Mouse (Mus musculus): ENCODE measurements around the gene BC048562. TPM values are rescaled to one million over a fixed set of nuclear protein-coding genes. Genes with fewer than 3 reads are reported as not detected.

The BC048562 gene
- total RNA-seq, 1 experiment from 2014 or later = not detected

GRCm38 (mm10) chr9:108441236-108441919, 5.1 kb downstream of the BC048562 start:
- ATAC-seq (replicated peaks in 1 of 2; ENCODE audit: insufficient read depth in 1 of 2, low FRiP score in 2 of 2, low TSS enrichment in 1 of 2, low read depth in 1 of 2, poor library complexity in 2 of 2, severe bottlenecking in 2 of 2) = no peak

- peak; percentile 29 to 44; a peak in 2 of 4 replicates for ATAC-seq (replicated peaks in 1 of 2; ENCODE audit: insufficient read depth in 1 of 2, low FRiP score in 2 of 2, low TSS enrichment in 1 of 2, low read depth in 1 of 2, poor library complexity in 2 of 2, severe bottlenecking in 2 of 2)
Measured at GRCm38 (mm10) chr9:108445125-108445524, 8.8 kb downstream of the BC048562 start.

- no peak for ATAC-seq (replicated peaks in 1 of 2; ENCODE audit: insufficient read depth in 1 of 2, low FRiP score in 2 of 2, low TSS enrichment in 1 of 2, low read depth in 1 of 2, poor library complexity in 2 of 2, severe bottlenecking in 2 of 2)
Measured at GRCm38 (mm10) chr9:108449860-108450259, 13.6 kb downstream of the BC048562 start.

- no peak for ATAC-seq (replicated peaks in 1 of 2; ENCODE audit: insufficient read depth in 1 of 2, low FRiP score in 2 of 2, low TSS enrichment in 1 of 2, low read depth in 1 of 2, poor library complexity in 2 of 2, severe bottlenecking in 2 of 2)
Measured at GRCm38 (mm10) chr9:108450292-108451169, 14.2 kb downstream of the BC048562 start.

GRCm38 (mm10) chr9:108451170-108451493, 14.8 kb downstream of the BC048562 start:
- no peak for ATAC-seq (replicated peaks in 1 of 2; ENCODE audit: insufficient read depth in 1 of 2, low FRiP score in 2 of 2, low TSS enrichment in 1 of 2, low read depth in 1 of 2, poor library complexity in 2 of 2, severe bottlenecking in 2 of 2)

- no peak for ATAC-seq (replicated peaks in 1 of 2; ENCODE audit: insufficient read depth in 1 of 2, low FRiP score in 2 of 2, low TSS enrichment in 1 of 2, low read depth in 1 of 2, poor library complexity in 2 of 2, severe bottlenecking in 2 of 2)
Measured at GRCm38 (mm10) chr9:108451519-108452160, 15.4 kb downstream of the BC048562 start.

GRCm38 (mm10) chr9:108452291-108452906, 16.1 kb downstream of the BC048562 start:
- ATAC-seq (replicated peaks in 1 of 2; ENCODE audit: insufficient read depth in 1 of 2, low FRiP score in 2 of 2, low TSS enrichment in 1 of 2, low read depth in 1 of 2, poor library complexity in 2 of 2, severe bottlenecking in 2 of 2) = peak; percentile 85 to 88

- no peak; a peak in 1 of 4 replicates for ATAC-seq (replicated peaks in 1 of 2; ENCODE audit: insufficient read depth in 1 of 2, low FRiP score in 2 of 2, low TSS enrichment in 1 of 2, low read depth in 1 of 2, poor library complexity in 2 of 2, severe bottlenecking in 2 of 2)
Measured at GRCm38 (mm10) chr9:108452911-108453310, 16.6 kb downstream of the BC048562 start.

GRCm38 (mm10) chr9:108453458-108453857, 17.2 kb downstream of the BC048562 start:
- no peak for ATAC-seq (replicated peaks in 1 of 2; ENCODE audit: insufficient read depth in 1 of 2, low FRiP score in 2 of 2, low TSS enrichment in 1 of 2, low read depth in 1 of 2, poor library complexity in 2 of 2, severe bottlenecking in 2 of 2)

- ATAC-seq (replicated peaks in 1 of 2; ENCODE audit: insufficient read depth in 1 of 2, low FRiP score in 2 of 2, low TSS enrichment in 1 of 2, low read depth in 1 of 2, poor library complexity in 2 of 2, severe bottlenecking in 2 of 2) = no peak
Measured at GRCm38 (mm10) chr9:108454429-108454828, 18.1 kb downstream of the BC048562 start.

GRCm38 (mm10) chr9:108455747-108456571, 19.7 kb downstream of the BC048562 start:
- no peak for ATAC-seq (replicated peaks in 1 of 2; ENCODE audit: insufficient read depth in 1 of 2, low FRiP score in 2 of 2, low TSS enrichment in 1 of 2, low read depth in 1 of 2, poor library complexity in 2 of 2, severe bottlenecking in 2 of 2)

- ATAC-seq (replicated peaks in 1 of 2; ENCODE audit: insufficient read depth in 1 of 2, low FRiP score in 2 of 2, low TSS enrichment in 1 of 2, low read depth in 1 of 2, poor library complexity in 2 of 2, severe bottlenecking in 2 of 2) = no peak
Measured at GRCm38 (mm10) chr9:108456953-108457352, 20.7 kb downstream of the BC048562 start.

GRCm38 (mm10) chr9:108459939-108460318, 23.6 kb downstream of the BC048562 start:
- 0 out of 4 replicates have a peak, but pooled peaks have one; percentile 13 to 28 for ATAC-seq (replicated peaks in 1 of 2; ENCODE audit: insufficient read depth in 1 of 2, low FRiP score in 2 of 2, low TSS enrichment in 1 of 2, low read depth in 1 of 2, poor library complexity in 2 of 2, severe bottlenecking in 2 of 2)

- ATAC-seq (replicated peaks in 1 of 2; ENCODE audit: insufficient read depth in 1 of 2, low FRiP score in 2 of 2, low TSS enrichment in 1 of 2, low read depth in 1 of 2, poor library complexity in 2 of 2, severe bottlenecking in 2 of 2) = peak; percentile 75 to 90
Measured at GRCm38 (mm10) chr9:108460319-108461178, 24.3 kb downstream of the BC048562 start, which contains the start of gene Ccdc71. TSS of gene Ccdc71 (plus strand) at chr9:108460527.

GRCm38 (mm10) chr9:108461181-108461631, 24.9 kb downstream of the BC048562 start, which contains the start of gene Klhdc8b:
TSS of gene Klhdc8b (minus strand) at chr9:108461581.
- ATAC-seq (replicated peaks in 1 of 2; ENCODE audit: insufficient read depth in 1 of 2, low FRiP score in 2 of 2, low TSS enrichment in 1 of 2, low read depth in 1 of 2, poor library complexity in 2 of 2, severe bottlenecking in 2 of 2) = no peak

GRCm38 (mm10) chr9:108461675-108462074, 25.4 kb downstream of the BC048562 start:
- no peak for ATAC-seq (replicated peaks in 1 of 2; ENCODE audit: insufficient read depth in 1 of 2, low FRiP score in 2 of 2, low TSS enrichment in 1 of 2, low read depth in 1 of 2, poor library complexity in 2 of 2, severe bottlenecking in 2 of 2)

Data from hematopoietic stem cell, adult 5-6 weeks (primary cell).